Mouse (Mus musculus) E14TG2a.4 (cell line): Measurements from ENCODE around the gene Dpagt1.

Experiments used
- CTCF ChIP-seq: conservative IDR thresholded peaks from 2 replicates; pipeline ENCODE4 v1.5.1; 2014; ENCODE audit warnings: low read length
- NANOG ChIP-seq: IDR thresholded peaks from 2 replicates; pipeline ENCODE4 v1.6.1; 2014; ENCODE audit warnings: borderline replicate concordance, low read length, mixed read lengths
- POU5F1 ChIP-seq: IDR thresholded peaks from 2 replicates; pipeline ENCODE4 v1.6.1; 2014; ENCODE audit warnings: low read length, borderline replicate concordance

DNA sequence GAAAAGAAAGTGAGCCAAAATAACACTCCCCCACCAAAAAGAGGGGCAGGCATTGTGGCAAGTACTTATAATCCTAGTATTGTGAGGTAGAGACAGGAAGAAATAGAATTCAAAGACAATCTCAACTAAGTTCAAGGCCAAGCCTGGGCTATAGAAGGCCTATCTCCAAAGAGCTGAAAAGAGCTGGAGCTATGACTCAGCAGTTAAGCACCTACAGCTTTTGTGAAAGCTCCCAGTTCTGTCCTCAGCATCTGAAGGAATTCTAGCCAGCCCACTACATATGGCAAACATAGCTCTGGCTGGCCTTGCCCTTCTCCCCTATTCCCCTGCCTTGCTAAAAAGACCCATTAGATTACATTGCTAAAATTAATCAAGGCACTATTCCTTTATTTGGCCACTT, 47.6 kb downstream of the Dpagt1 start:
- no peak for TF ChIP-seq CTCF
- TF ChIP-seq NANOG, result no peak
- no peak for TF ChIP-seq POU5F1
